Mouse (Mus musculus) cerebellum, adult 2 months (tissue): ENCODE results near the gene Ap5z1.

Experiments used
- CTCF ChIP-seq: fragments of 200-500 bp; IDR thresholded peaks from 2 replicates; pipeline ENCODE4 v1.5.1; 2011; ENCODE audit warnings: low read depth, mild to moderate bottlenecking, control low read depth, low read length, moderate library complexity, borderline replicate concordance; ENCODE audit not compliant: insufficient read depth
- POLR2A ChIP-seq: fragments of 200-500 bp; IDR thresholded peaks from 2 replicates; pipeline ENCODE4 v1.6.1; 2011; ENCODE audit warnings: low read length, control low read depth, borderline replicate concordance; ENCODE audit not compliant: insufficient read depth

- TF ChIP-seq POLR2A (no peak), CTCF (no peak)
Measured at GRCm38 (mm10) chr5:142450846-142451245, 12.9 kb upstream of the Ap5z1 start.
